Mouse (Mus musculus) brain, embryonic 14.5 days (tissue): Measurements from ENCODE around the gene Rasa1. TPM values are rescaled to one million over a fixed set of nuclear protein-coding genes. Genes with fewer than 3 reads are reported as not detected.

Experiments used
- DNase-seq: peaks from one replicate; pipeline ENCODE4 v3.0.0-alpha.2; 2011; ENCODE audit warnings: low read depth
- CTCF ChIP-seq: fragments of 200-500 bp; IDR thresholded peaks from 2 replicates; pipeline ENCODE4 v1.5.1; 2012; ENCODE audit warnings: inconsistent platforms, mild to moderate bottlenecking, moderate library complexity, borderline replicate concordance; ENCODE audit not compliant: insufficient read depth, insufficient read length; ENCODE audit errors: extremely low read depth
- POLR2A ChIP-seq: fragments of 200-500 bp; IDR thresholded peaks from 2 replicates; pipeline ENCODE4 v1.6.1; 2012; ENCODE audit warnings: mild to moderate bottlenecking, inconsistent platforms, borderline replicate concordance; ENCODE audit not compliant: poor library complexity, insufficient read depth, insufficient read length, severe bottlenecking; ENCODE audit errors: extremely low read depth
- polyA plus RNA-seq: library from polyadenylated mRNA; depleted of rRNA; stranded (reverse); fragments of >200 nt; gene quantifications from 2 replicates; pipeline ENCODE4 v1.2.3, GENCODE M21; 2012; rRNA removed

The Rasa1 gene
- polyA plus RNA-seq, 1 experiment = 77.2 TPM

DNA sequence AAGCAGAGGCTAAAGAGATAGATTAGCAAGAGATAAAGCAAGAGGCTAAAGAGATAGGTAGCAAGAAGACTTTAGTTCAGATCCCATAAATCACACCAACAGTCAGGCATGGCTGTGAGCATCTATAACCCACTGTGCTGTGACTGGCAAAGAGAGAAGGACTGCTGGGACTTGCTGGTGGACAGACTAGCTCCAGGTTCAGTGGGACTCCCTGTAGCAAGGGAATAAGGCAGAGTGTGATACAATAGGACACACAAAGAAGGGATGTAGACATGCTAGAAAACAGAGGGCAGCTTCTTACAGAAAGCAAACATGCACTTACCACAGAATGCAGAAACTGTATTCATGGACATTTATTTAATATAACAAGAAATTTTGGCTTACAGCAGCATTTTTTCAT lies 15.1 kb downstream of the Rasa1 start:
- no peak for DNase-seq
- TF ChIP-seq POLR2A (no peak), CTCF (no peak)

GRCm38 (mm10) chr13:85238760-85239159 lies 50.2 kb downstream of the Rasa1 start:
- no peak for TF ChIP-seq CTCF
- TF ChIP-seq POLR2A = no peak
- DNase-seq = no peak

GRCm38 (mm10) chr13:85218656-85219055 lies 70.3 kb downstream of the Rasa1 start:
- DNase-seq = no peak
- TF ChIP-seq CTCF = no peak

- DNase-seq = peak; percentile 61
- TF ChIP-seq POLR2A (no peak), CTCF (no peak)
These were observed 78.6 kb downstream of the Rasa1 start for GRCm38 (mm10) chr13:85210353-85210752.

- DNase-seq = no peak
- TF ChIP-seq POLR2A (no peak), CTCF (no peak)
These were observed 80.3 kb downstream of the Rasa1 start for GRCm38 (mm10) chr13:85208656-85209055.

DNA sequence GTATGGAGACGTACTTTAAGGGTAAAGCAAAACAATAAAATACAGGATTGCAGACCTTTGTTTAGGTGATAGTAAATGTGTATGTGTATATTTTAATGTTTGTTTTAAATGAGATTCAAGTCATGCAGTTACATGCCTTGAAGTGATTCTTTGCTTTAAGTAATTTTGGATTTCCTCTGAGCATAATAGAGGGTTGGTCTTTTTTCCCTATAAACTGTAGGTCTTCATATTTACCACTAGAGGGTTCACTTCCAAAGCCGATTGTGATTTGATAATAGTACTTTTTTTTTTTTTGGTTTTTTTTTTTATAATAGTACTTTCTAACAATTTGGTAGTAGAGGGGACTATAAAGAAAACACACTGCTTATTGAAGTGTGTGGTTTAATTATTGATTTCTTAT lies 81.4 kb downstream of the Rasa1 start:
- DNase-seq = peak; percentile 27
- TF ChIP-seq CTCF (no peak), POLR2A (no peak)

- no peak for TF ChIP-seq POLR2A
- TF ChIP-seq CTCF = no peak
- no peak for DNase-seq
These were observed 97.7 kb downstream of the Rasa1 start for GRCm38 (mm10) chr13:85191253-85191652.

- no peak for TF ChIP-seq CTCF
- DNase-seq = no peak
These were observed 99.2 kb downstream of the Rasa1 start for GRCm38 (mm10) chr13:85189644-85190121.

DNA sequence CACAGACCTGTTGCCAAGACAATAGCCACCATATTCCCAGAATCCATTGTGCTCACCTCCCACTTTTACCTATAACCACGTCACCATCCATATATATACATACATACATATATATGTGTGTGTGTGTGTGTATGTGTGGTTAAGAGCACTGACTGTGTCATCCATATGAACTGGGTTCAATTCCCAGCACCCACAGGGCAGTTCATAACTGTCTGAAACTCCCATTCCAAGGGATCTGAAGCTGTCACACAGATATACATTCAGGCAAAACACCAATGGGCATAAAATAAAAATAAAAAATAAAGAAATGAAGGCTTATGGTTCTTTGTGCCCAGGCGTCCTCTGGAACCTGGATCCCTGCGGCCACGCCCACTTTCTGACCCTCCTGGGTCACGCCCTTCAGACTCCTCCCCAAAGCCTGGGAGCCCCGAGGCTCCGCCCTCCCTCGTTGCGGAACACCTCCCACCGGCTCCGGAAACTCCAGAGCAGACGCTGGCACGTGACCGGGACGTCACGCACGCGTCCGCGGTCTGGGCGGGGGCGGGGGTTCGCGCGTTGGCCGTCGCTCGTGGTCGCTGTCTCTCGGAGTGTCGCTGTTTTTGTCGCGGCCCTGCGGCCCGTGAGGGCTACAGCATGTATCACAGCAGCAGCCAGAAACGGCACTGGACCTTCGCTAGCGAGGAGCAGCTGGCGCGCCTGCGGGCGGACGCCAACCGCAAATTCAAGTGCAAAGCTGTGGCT lies 99.9 kb downstream of the Rasa1 start, which contains the start of gene Ccnh:
Ccnh (plus strand) TSS at position 506 of the 741 bp plus-strand sequence.
- DNase-seq = peak; percentile 96
- TF ChIP-seq CTCF (no peak), POLR2A (peak; percentile 75)

Other genes starting within 250 kb of the Rasa1 start
- 46.0 and 47.2 TPM in 2 replicates for gene Ccnh, start 99.7 kb downstream of the Rasa1 start, polyA plus RNA-seq